Mouse (Mus musculus) cortical plate, adult 2 months (tissue): ENCODE data around the gene Ednra. TPM values are rescaled to one million over a fixed set of nuclear protein-coding genes. Genes with fewer than 3 reads are reported as not detected.
A peak's percentile ranks its signal among the peaks of the same experiment; 100 is the strongest.

Source experiments
- H3K27ac ChIP-seq: fragments of 200-500 bp; 2 replicates; pipeline ENCODE4 v1.5.1; 2012; ENCODE audit warnings: low read length, control low read depth, inconsistent platforms; ENCODE audit not compliant: insufficient read depth
- H3K4me1 ChIP-seq: fragments of 200-500 bp; 2 replicates; pipeline ENCODE4 v1.6.1; 2011; ENCODE audit warnings: low read length; ENCODE audit not compliant: control insufficient read depth, insufficient read depth
- H3K4me3 ChIP-seq: fragments of 200-500 bp; 2 replicates; pipeline ENCODE4 v1.5.1; 2011; ENCODE audit warnings: mild to moderate bottlenecking, low read length, control low read depth; ENCODE audit not compliant: insufficient read depth
- CTCF ChIP-seq: fragments of 200-500 bp; IDR thresholded peaks from 2 replicates; pipeline ENCODE4 v1.5.1; 2011; ENCODE audit warnings: mild to moderate bottlenecking, control low read depth, low read length; ENCODE audit not compliant: insufficient read depth; ENCODE audit errors: extremely low read depth
- POLR2A ChIP-seq: fragments of 200-500 bp; IDR thresholded peaks from 2 replicates; pipeline ENCODE4 v1.6.1; 2011; ENCODE audit warnings: mild to moderate bottlenecking, low read length, control low read depth; ENCODE audit not compliant: insufficient read depth; ENCODE audit errors: extremely low read depth
- polyA plus RNA-seq: library from polyadenylated mRNA; depleted of rRNA; stranded (reverse); fragments of >200 nt; gene quantifications from 2 replicates; pipeline ENCODE4 v1.2.3, GENCODE M21; 2012; rRNA removed

Ednra gene
- polyA plus RNA-seq, 1 experiment = 5.1 TPM

GRCm38 (mm10) chr8:77629858-77630537 is 94.3 kb downstream of the Ednra start:
- TF ChIP-seq CTCF = peak; percentile 96
- TF ChIP-seq POLR2A = no peak
- Histone ChIP-seq H3K27ac (no peak overlapping the region), H3K4me1 (no peaks in the 10 kb centered on the region), H3K4me3 (no peak overlapping the region)

GRCm38 (mm10) chr8:77623677-77624209 is 100.5 kb downstream of the Ednra start:
- Histone ChIP-seq H3K27ac (no peak overlapping the region), H3K4me3 (no peak overlapping the region), H3K4me1 (no peaks in the 10 kb centered on the region)
- TF ChIP-seq CTCF (no peak), POLR2A (no peak)

DNA sequence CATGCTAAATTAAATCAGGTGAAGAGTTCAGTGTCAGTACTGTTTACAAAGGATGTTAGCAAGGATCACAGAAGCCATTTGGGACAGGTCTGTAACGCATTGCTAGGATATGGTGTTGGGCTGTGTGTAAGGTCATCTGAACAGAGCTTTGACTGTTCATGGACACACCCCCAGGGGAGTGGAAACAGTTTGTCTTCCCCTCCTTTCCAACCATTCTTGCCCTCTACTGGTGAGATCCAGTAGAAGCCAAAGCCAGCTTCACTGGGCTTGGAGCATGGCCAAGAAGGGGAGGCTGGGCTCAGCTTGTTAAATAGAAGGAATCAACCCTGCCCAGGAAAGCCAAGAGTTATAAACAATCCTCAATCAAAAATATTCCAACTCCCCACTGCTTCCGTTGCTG is 106.3 kb downstream of the Ednra start:
- H3K4me1 ChIP-seq = peaks cover 2% of the 10 kb centered on the region; the same call in 1 of the 2 replicates
- peak; percentile 22; the same call in 1 of the 2 replicates for TF ChIP-seq CTCF
- TF ChIP-seq POLR2A = no peak
- no peak overlapping the region for H3K27ac ChIP-seq
- H3K4me3 ChIP-seq = no peak overlapping the region

Other genes starting within 250 kb of the Ednra start
- gene Arhgap10, start 206.5 kb downstream of the Ednra start, polyA plus RNA-seq = 22.2 and 22.4 TPM in 2 replicates
- 19.4 and 19.5 TPM in 2 replicates for gene Prmt9, start 175.1 kb downstream of the Ednra start, polyA plus RNA-seq
- gene Tmem184c, start 113.8 kb downstream of the Ednra start, polyA plus RNA-seq = 60.7 and 63.2 TPM in 2 replicates